Comparison of ENCODE assay signal across 13 mouse cellular contexts in the genomic region with DNA sequence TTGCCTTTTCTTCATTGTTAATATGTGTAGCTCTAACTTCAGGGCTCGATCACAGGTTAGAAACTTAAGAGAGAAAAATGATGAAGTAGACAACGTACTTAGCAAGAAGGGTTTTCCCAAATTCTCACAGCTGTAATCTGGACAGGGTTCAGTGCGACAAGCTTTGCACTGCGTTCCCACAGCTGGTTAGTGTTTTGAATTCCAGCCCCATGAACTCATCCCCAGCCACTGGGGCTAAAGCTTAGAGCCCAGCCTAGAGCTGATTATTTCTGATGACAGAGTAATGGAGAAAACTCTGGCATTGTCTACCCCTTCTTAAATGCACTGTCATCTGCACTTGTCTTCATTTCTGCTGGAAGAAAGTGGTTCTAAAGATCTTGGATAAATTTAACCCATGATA.
DNase-seq lines count a peak whose midpoint lies in the region; ATAC-seq and TF ChIP-seq lines count a peak whose summit lies in the region.
"Had no signal": no experiment of that assay in that cellular context is flagged by ENCODE, and none has a peak within 500 bp of the region (broad histone marks: within the 10 kb centered on the region; RNA-seq: fewer than 3 reads in every experiment).

No protein-coding gene starts in this region.

- H3K27ac ChIP-seq in intestine, embryonic 15.5 days: no peak overlapping the region
- no peak overlapping the region for H3K27ac ChIP-seq in intestine, postnatal 0 days (ENCODE audit: low read depth, low read length)
- H3K27ac ChIP-seq: hindbrain, embryonic 15.5 days had no signal

- no peaks in the 10 kb centered on the region for H3K27me3 ChIP-seq in intestine, embryonic 15.5 days (replicated peaks)
- H3K27me3 ChIP-seq in intestine, postnatal 0 days (replicated peaks; ENCODE audit: control insufficient read depth, insufficient read depth, low read length): no peaks in the 10 kb centered on the region
- H3K27me3 ChIP-seq: hindbrain, embryonic 15.5 days; megakaryocyte, embryonic 14.5 days had no signal

- WGBS in intestine, embryonic 15.5 days: 38% methylated on average over 4 of the region's 4 CpGs
- WGBS in intestine, postnatal 0 days: 55% methylated on average over 4 of the region's 4 CpGs

- H3K4me3 ChIP-seq in intestine, embryonic 15.5 days (replicated peaks): no peak overlapping the region
- H3K4me3 ChIP-seq in intestine, postnatal 0 days (ENCODE audit: low read depth, low read length): no peak overlapping the region
- H3K4me3 ChIP-seq: hindbrain, embryonic 15.5 days; megakaryocyte, embryonic 14.5 days had no signal

- ATAC-seq in intestine, embryonic 15.5 days: peak; percentile 39; the same call in 1 of the 2 replicates
- ATAC-seq in intestine, postnatal 0 days: no peak
- ATAC-seq in megakaryocyte progenitor cell, adult 5-6 weeks (replicated peaks; ENCODE audit: poor library complexity): no peak

- no peaks in the 10 kb centered on the region for H3K4me1 ChIP-seq in intestine, embryonic 15.5 days (replicated peaks)
- no peaks in the 10 kb centered on the region for H3K4me1 ChIP-seq in intestine, postnatal 0 days (replicated peaks; ENCODE audit: control insufficient read depth, insufficient read depth, low read length)
- H3K4me1 ChIP-seq: hindbrain, embryonic 15.5 days; megakaryocyte, embryonic 14.5 days had no signal

- intact Hi-C loops in heart, postnatal 25 days (cut with DNase I): no loop called here
- intact Hi-C loops in left cerebral cortex, postnatal 10 days (cut with DNase I): no loop called here

- TF ChIP-seq CTCF in intestine, postnatal 0 days (IDR thresholded peaks at IDR 0.05; ENCODE audit: low read depth): no peak

- DNase-seq in NIH3T3 (ENCODE audit: low read depth): peak; percentile 55
- DNase-seq in gastrocnemius, postnatal 25 days: peak; percentile 45
- peak; percentile 19 for DNase-seq in heart, postnatal 25 days (ENCODE audit: low spot score)
- no peak for DNase-seq in left cerebral cortex, postnatal 10 days (ENCODE audit: extremely low spot score in 1 of 2, low spot score in 2 of 2)
- no peak for DNase-seq in cerebellum, adult 11 months
- DNase-seq: adrenal gland, postnatal 10 days; kidney, postnatal 14 days; spleen, adult 18-20 months had no signal

- no peaks in the 10 kb centered on the region for H3K36me3 ChIP-seq in intestine, embryonic 15.5 days
- H3K36me3 ChIP-seq in intestine, postnatal 0 days (ENCODE audit: control insufficient read depth, insufficient read depth): no peaks in the 10 kb centered on the region
- H3K36me3 ChIP-seq: hindbrain, embryonic 15.5 days had no signal

- no peak overlapping the region for H3K9ac ChIP-seq in intestine, embryonic 15.5 days
- H3K9ac ChIP-seq in intestine, postnatal 0 days (ENCODE audit: low read depth, low read length): no peak overlapping the region
- H3K9ac ChIP-seq: hindbrain, embryonic 15.5 days had no signal

- no peak overlapping the region for H3K4me2 ChIP-seq in intestine, embryonic 15.5 days (replicated peaks)
- no peak overlapping the region for H3K4me2 ChIP-seq in intestine, postnatal 0 days (replicated peaks; ENCODE audit: low read depth)
- H3K4me2 ChIP-seq: hindbrain, embryonic 15.5 days had no signal

- no peaks in the 10 kb centered on the region for H3K9me3 ChIP-seq in intestine, embryonic 15.5 days
- H3K9me3 ChIP-seq in intestine, postnatal 0 days (ENCODE audit: control insufficient read depth): no peaks in the 10 kb centered on the region
- H3K9me3 ChIP-seq: hindbrain, embryonic 15.5 days had no signal

Comparison
In these comparisons a context has a peak if more than half of its experiments do, and no peak if none do; other contexts are left out.
1. DNase-seq: peak in NIH3T3 (single experiment), gastrocnemius, postnatal 25 days (single experiment) and heart, postnatal 25 days (single experiment); none in left cerebral cortex, postnatal 10 days (0 of 2) and cerebellum, adult 11 months (single experiment).